Mouse (Mus musculus) bone marrow macrophage, adult 2 months (primary cell): ENCODE results near the gene Tmem106c.

Experiments used
- CTCF ChIP-seq: IDR thresholded peaks from 2 replicates; pipeline ENCODE4 v1.5.1; 2012; ENCODE audit warnings: low read depth, mild to moderate bottlenecking, low read length, moderate library complexity
- POLR2A ChIP-seq: IDR thresholded peaks from 2 replicates; pipeline ENCODE4 v1.6.1; 2012; ENCODE audit warnings: mild to moderate bottlenecking, low read depth, low read length, borderline replicate concordance

DNA sequence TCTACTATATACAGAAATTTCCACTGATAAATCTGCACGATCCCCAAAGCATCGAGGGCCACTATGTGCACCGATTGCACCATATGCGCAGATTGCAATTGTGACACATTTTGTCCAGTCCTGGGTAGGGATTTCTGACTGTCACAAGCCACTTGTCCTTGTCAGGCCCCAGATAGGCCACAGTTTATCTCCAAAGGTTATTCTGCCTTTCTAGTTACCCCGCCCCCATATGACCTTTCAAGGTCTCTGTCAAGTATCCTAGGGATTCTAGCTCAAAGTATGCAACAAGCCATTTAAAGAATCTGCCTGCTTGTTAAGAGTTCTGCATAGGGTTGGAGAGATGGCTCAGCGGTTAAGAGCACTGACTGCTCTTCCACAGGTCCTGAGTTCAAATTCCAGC is 8.6 kb downstream of the Tmem106c start:
- no peak for TF ChIP-seq CTCF
- TF ChIP-seq POLR2A: no peak
